Mouse (Mus musculus): ENCODE results near the gene Kif6. TPM values are rescaled to one million over a fixed set of nuclear protein-coding genes. Genes with fewer than 3 reads are reported as not detected.

Gene Kif6
- total RNA-seq, 2 experiments from 2014 or later: 1.4 to 2.2 TPM

DNA sequence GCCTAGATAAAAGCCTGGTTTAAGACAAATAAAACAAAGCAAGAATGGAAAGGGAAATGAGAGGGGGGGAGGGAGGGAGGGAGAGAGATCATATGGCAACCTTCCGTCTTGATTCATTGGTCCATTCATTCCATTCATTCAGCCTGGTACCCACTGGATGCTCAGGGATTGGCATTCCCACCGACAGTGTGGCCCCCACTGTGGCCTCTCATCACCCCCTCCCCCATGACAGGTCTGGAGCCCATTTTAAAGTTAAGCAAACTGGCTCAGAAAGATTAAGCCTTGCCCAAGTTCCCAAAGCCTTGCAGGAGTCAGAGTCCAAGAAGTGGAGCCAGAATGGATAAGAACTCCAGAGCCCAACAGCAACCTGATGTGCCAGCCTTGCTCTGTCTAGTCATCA lies 321.3 kb downstream of the Kif6 start:
- no peak for DNase-seq (ENCODE audit: low spot score in 2 of 2)
- intact Hi-C loops (cut with DNase I): loop anchor here (2.0 to 10.0 kb wide), 2 partner anchors 301 to 859 kb away; no protein-coding TSS in a partner anchor

- intact Hi-C loops (cut with DNase I): loop anchor here (10.0 kb wide), 1 partner anchor 856 kb away; no protein-coding TSS in a partner anchor
- DNase-seq (ENCODE audit: low spot score in 2 of 2): no peak
These were observed 324.2 kb downstream of the Kif6 start for GRCm38 (mm10) chr17:49939146-49939545.

DNA sequence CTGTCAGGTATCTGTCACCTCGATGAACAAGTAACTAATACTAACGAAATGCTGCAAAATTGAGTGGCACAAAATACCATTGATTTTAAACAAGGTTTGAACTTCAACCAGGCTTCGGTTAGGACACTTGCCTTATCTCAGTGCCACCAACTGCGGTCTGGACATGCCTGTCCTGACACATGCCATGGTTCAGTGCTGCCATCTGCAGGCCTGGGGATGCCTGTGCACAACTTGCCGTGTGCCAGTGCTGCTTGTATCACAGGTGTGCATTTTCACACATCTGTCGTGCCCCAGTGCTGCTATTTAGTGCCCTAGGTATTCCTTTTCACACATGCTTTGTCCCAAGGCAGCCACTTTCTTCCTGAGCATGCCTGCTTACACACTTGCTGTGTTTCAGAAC lies 327.7 kb downstream of the Kif6 start:
- no peak for DNase-seq (ENCODE audit: low spot score in 2 of 2)
- intact Hi-C loops (cut with DNase I): no loop called here

GRCm38 (mm10) chr17:49951491-49951855 lies 336.5 kb downstream of the Kif6 start:
- DNase-seq (ENCODE audit: low spot score in 2 of 2): peak; percentile 89 to 92
- intact Hi-C loops (cut with DNase I): loop anchor here (1.0 kb wide), 1 partner anchor 286 kb away; no protein-coding TSS in a partner anchor

GRCm38 (mm10) chr17:49951856-49952607 lies 337.1 kb downstream of the Kif6 start:
- peak in 1 of 2 experiments; percentile 18 for DNase-seq (ENCODE audit: low spot score in 2 of 2)
- intact Hi-C loops (cut with DNase I): loop anchor here (1.0 kb wide), 1 partner anchor 285 kb away; no protein-coding TSS in a partner anchor

DNA sequence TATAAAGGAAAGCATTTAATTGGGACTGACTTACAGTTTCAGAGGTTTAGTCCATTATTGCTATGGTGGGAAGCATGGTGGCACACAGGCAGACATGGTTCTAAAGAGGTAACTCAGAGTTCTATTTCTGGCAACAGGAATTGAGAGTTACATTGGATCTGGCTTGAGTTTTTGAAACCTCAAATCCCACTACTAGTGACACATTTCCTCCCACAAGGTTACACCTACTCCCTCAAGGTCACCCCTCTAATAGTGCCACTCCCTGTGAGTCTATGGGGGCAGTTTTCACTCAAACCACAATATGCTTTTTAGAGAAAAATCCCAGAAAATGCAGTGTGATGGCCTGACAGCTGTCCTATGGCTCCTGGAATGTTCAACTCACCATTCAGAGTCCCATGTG lies 344.1 kb downstream of the Kif6 start:
- intact Hi-C loops (cut with DNase I): no loop called here
- no peak for DNase-seq (ENCODE audit: low spot score in 2 of 2)

Other genes starting within 250 kb of the Kif6 start
- gene Mocs1, start 186.8 kb upstream of the Kif6 start, total RNA-seq (2021): 10 to 100 TPM in 1 of 2 experiments, 1 to 10 TPM in 1; 9.9 to 12.5 TPM
- gene Daam2, start 50.8 kb upstream of the Kif6 start, total RNA-seq (2021): 10 to 100 TPM; 50.1 to 55.5 TPM